Mouse (Mus musculus): ENCODE results near the gene Ccr4. TPM values are rescaled to one million over a fixed set of nuclear protein-coding genes. Genes with fewer than 3 reads are reported as not detected.

Gene Ccr4
- polyA plus RNA-seq, 1 experiment, result 0.57 TPM

GRCm38 (mm10) chr9:114471892-114472291, 32.8 kb downstream of the Ccr4 start:
- H3K4me3 ChIP-seq (ENCODE audit: low read depth, low read length), result no peak overlapping the region
- H3K27ac ChIP-seq (ENCODE audit: insufficient read depth, low read length), result no peak overlapping the region
- no peak overlapping the region for H3K9ac ChIP-seq (ENCODE audit: low read depth, poor library complexity, severe bottlenecking)
- TF ChIP-seq POLR2A (IDR thresholded peaks at IDR 0.05; ENCODE audit: insufficient read depth, low read length), result no peak
- TF ChIP-seq EP300 (IDR thresholded peaks at IDR 0.05; ENCODE audit: insufficient read depth, low read depth, low read length), result no peak
- no peak for TF ChIP-seq CTCF (IDR thresholded peaks at IDR 0.05; ENCODE audit: low read depth, low read length)
- no peaks in the 10 kb centered on the region; the same call in 1 of the 2 replicates for H3K36me3 ChIP-seq (ENCODE audit: control insufficient read depth, insufficient read depth, low read length, poor library complexity, severe bottlenecking)
- no peaks in the 10 kb centered on the region for H3K4me1 ChIP-seq (ENCODE audit: control insufficient read depth, insufficient read depth, low read length)
- H3K9me3 ChIP-seq (replicated peaks; ENCODE audit: control insufficient read depth, insufficient read depth, low read length, poor library complexity, severe bottlenecking), result no peaks in the 10 kb centered on the region
- H3K27me3 ChIP-seq (ENCODE audit: control insufficient read depth, insufficient read depth, low read length, poor library complexity, severe bottlenecking), result no peaks in the 10 kb centered on the region

GRCm38 (mm10) chr9:114468701-114469100, 36.0 kb downstream of the Ccr4 start:
- H3K27ac ChIP-seq (ENCODE audit: insufficient read depth, low read length), result no peak overlapping the region
- H3K4me1 ChIP-seq (ENCODE audit: control insufficient read depth, insufficient read depth, low read length), result no peaks in the 10 kb centered on the region
- TF ChIP-seq EP300 (IDR thresholded peaks at IDR 0.05; ENCODE audit: insufficient read depth, low read depth, low read length), result no peak
- peak; percentile 51 for TF ChIP-seq CTCF (IDR thresholded peaks at IDR 0.05; ENCODE audit: low read depth, low read length)
- H3K27me3 ChIP-seq (ENCODE audit: control insufficient read depth, insufficient read depth, low read length, poor library complexity, severe bottlenecking), result no peaks in the 10 kb centered on the region
- H3K36me3 ChIP-seq (ENCODE audit: control insufficient read depth, insufficient read depth, low read length, poor library complexity, severe bottlenecking), result peaks cover 6% of the 10 kb centered on the region; the same call in 1 of the 2 replicates
- no peaks in the 10 kb centered on the region for H3K9me3 ChIP-seq (replicated peaks; ENCODE audit: control insufficient read depth, insufficient read depth, low read length, poor library complexity, severe bottlenecking)
- no peak overlapping the region for H3K4me3 ChIP-seq (ENCODE audit: low read depth, low read length)
- no peak overlapping the region for H3K9ac ChIP-seq (ENCODE audit: low read depth, poor library complexity, severe bottlenecking)

DNA sequence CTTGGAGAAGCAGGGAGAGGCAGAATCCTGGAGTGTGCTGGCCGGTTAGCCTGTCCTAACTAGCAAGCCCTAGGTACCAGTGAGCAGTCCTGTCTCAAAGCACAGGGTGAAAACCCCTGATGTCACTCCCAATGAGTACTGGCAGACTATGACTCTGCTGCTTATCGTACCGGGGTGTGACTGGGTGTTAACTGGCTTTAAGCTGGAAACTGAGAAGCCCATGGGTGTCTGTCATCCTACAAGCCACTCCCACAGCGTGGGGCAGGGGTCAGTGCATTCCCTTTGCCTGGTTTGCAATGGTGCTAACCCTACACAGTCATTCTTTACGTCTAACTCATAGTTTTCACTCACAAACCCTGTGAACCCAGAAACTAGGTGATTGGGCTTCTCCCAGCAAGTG, 36.5 kb downstream of the Ccr4 start:
- no peak overlapping the region for H3K27ac ChIP-seq (ENCODE audit: insufficient read depth, low read length)
- peaks cover 6% of the 10 kb centered on the region; the same call in 1 of the 2 replicates for H3K36me3 ChIP-seq (ENCODE audit: control insufficient read depth, insufficient read depth, low read length, poor library complexity, severe bottlenecking)
- H3K4me3 ChIP-seq (ENCODE audit: low read depth, low read length), result no peak overlapping the region
- H3K9me3 ChIP-seq (replicated peaks; ENCODE audit: control insufficient read depth, insufficient read depth, low read length, poor library complexity, severe bottlenecking), result no peaks in the 10 kb centered on the region
- H3K9ac ChIP-seq (ENCODE audit: low read depth, poor library complexity, severe bottlenecking), result no peak overlapping the region
- H3K4me1 ChIP-seq (ENCODE audit: control insufficient read depth, insufficient read depth, low read length), result no peaks in the 10 kb centered on the region
- TF ChIP-seq EP300 (IDR thresholded peaks at IDR 0.05; ENCODE audit: insufficient read depth, low read depth, low read length) (no peak), CTCF (IDR thresholded peaks at IDR 0.05; ENCODE audit: low read depth, low read length) (no peak), POLR2A (IDR thresholded peaks at IDR 0.05; ENCODE audit: insufficient read depth, low read length) (no peak)
- no peaks in the 10 kb centered on the region for H3K27me3 ChIP-seq (ENCODE audit: control insufficient read depth, insufficient read depth, low read length, poor library complexity, severe bottlenecking)

DNA sequence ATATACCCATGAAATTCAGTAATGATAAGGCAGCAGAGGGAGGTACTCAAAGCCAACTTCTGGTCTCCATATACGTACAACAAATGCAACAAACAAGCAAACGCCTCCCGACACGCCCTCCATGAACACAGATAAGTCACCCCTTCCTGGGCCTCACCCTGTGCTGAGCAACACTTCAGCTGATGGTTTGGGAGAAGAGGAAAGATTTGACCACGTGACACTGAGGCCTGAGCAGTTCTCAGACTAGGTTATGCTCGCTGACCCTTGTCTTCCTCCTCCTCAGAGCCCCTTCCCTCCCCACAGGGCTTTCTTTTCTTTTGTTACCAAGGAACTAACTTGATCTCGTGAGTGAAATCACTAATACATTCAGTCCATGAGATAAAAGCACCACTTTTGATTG, 37.8 kb downstream of the Ccr4 start:
- Histone ChIP-seq H3K4me1 (ENCODE audit: control insufficient read depth, insufficient read depth, low read length) (no peaks in the 10 kb centered on the region), H3K27ac (ENCODE audit: insufficient read depth, low read length) (no peak overlapping the region), H3K4me3 (ENCODE audit: low read depth, low read length) (no peak overlapping the region), H3K9me3 (replicated peaks; ENCODE audit: control insufficient read depth, insufficient read depth, low read length, poor library complexity, severe bottlenecking) (no peaks in the 10 kb centered on the region), H3K27me3 (ENCODE audit: control insufficient read depth, insufficient read depth, low read length, poor library complexity, severe bottlenecking) (no peaks in the 10 kb centered on the region), H3K9ac (ENCODE audit: low read depth, poor library complexity, severe bottlenecking) (no peak overlapping the region), H3K36me3 (ENCODE audit: control insufficient read depth, insufficient read depth, low read length, poor library complexity, severe bottlenecking) (peaks cover 6% of the 10 kb centered on the region; the same call in 1 of the 2 replicates)
- TF ChIP-seq POLR2A (IDR thresholded peaks at IDR 0.05; ENCODE audit: insufficient read depth, low read length) (no peak), EP300 (IDR thresholded peaks at IDR 0.05; ENCODE audit: insufficient read depth, low read depth, low read length) (no peak), CTCF (IDR thresholded peaks at IDR 0.05; ENCODE audit: low read depth, low read length) (no peak)

- H3K9ac ChIP-seq (ENCODE audit: low read depth, poor library complexity, severe bottlenecking), result no peak overlapping the region
- H3K27ac ChIP-seq (ENCODE audit: insufficient read depth, low read length), result no peak overlapping the region
- H3K36me3 ChIP-seq (ENCODE audit: control insufficient read depth, insufficient read depth, low read length, poor library complexity, severe bottlenecking), result peaks cover 6% of the 10 kb centered on the region; the same call in 1 of the 2 replicates
- no peaks in the 10 kb centered on the region for H3K4me1 ChIP-seq (ENCODE audit: control insufficient read depth, insufficient read depth, low read length)
- no peak overlapping the region for H3K4me3 ChIP-seq (ENCODE audit: low read depth, low read length)
- H3K9me3 ChIP-seq (replicated peaks; ENCODE audit: control insufficient read depth, insufficient read depth, low read length, poor library complexity, severe bottlenecking), result no peaks in the 10 kb centered on the region
- no peaks in the 10 kb centered on the region for H3K27me3 ChIP-seq (ENCODE audit: control insufficient read depth, insufficient read depth, low read length, poor library complexity, severe bottlenecking)
- TF ChIP-seq EP300 (IDR thresholded peaks at IDR 0.05; ENCODE audit: insufficient read depth, low read depth, low read length), result no peak
- TF ChIP-seq CTCF (IDR thresholded peaks at IDR 0.05; ENCODE audit: low read depth, low read length), result no peak
- no peak for TF ChIP-seq POLR2A (IDR thresholded peaks at IDR 0.05; ENCODE audit: insufficient read depth, low read length)
These were observed 39.3 kb downstream of the Ccr4 start for GRCm38 (mm10) chr9:114465442-114465841.

DNA sequence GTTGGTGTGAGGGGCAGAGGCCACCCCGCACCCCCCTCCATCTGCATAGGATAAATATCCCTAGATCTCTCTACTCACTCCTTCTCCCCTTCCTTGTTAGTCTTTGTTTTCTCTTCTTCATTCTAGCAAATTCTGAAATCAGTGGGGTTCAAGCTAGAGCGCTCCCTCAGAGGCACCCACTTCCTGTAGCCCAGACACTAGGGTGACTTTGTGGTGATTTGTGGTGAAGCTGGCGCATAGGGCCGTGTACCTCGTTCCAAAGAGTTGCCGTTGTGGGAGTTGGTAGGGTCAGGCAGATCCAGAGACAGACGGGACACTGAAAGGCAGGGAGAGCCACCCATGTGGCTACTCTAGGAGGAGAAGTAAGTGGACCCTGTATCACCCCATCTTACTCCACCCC, 42.1 kb downstream of the Ccr4 start:
- Histone ChIP-seq H3K36me3 (ENCODE audit: control insufficient read depth, insufficient read depth, low read length, poor library complexity, severe bottlenecking) (peaks cover 6% of the 10 kb centered on the region; the same call in 1 of the 2 replicates), H3K9me3 (replicated peaks; ENCODE audit: control insufficient read depth, insufficient read depth, low read length, poor library complexity, severe bottlenecking) (no peaks in the 10 kb centered on the region), H3K27ac (ENCODE audit: insufficient read depth, low read length) (no peak overlapping the region), H3K4me3 (ENCODE audit: low read depth, low read length) (no peak overlapping the region), H3K4me1 (ENCODE audit: control insufficient read depth, insufficient read depth, low read length) (no peaks in the 10 kb centered on the region), H3K27me3 (ENCODE audit: control insufficient read depth, insufficient read depth, low read length, poor library complexity, severe bottlenecking) (no peaks in the 10 kb centered on the region), H3K9ac (ENCODE audit: low read depth, poor library complexity, severe bottlenecking) (no peak overlapping the region)
- TF ChIP-seq POLR2A (IDR thresholded peaks at IDR 0.05; ENCODE audit: insufficient read depth, low read length) (no peak), EP300 (IDR thresholded peaks at IDR 0.05; ENCODE audit: insufficient read depth, low read depth, low read length) (no peak), CTCF (IDR thresholded peaks at IDR 0.05; ENCODE audit: low read depth, low read length) (no peak)
